Mouse (Mus musculus): ENCODE data around the gene Ccdc62.
A peak's percentile ranks its signal among the peaks of the same experiment; 100 is the strongest.

The Ccdc62 gene

GRCm38 (mm10) chr5:123979221-123979979, 48.9 kb downstream of the Ccdc62 start:
- DNase-seq (ENCODE audit: low spot score in 2 of 2), result no peak

DNA sequence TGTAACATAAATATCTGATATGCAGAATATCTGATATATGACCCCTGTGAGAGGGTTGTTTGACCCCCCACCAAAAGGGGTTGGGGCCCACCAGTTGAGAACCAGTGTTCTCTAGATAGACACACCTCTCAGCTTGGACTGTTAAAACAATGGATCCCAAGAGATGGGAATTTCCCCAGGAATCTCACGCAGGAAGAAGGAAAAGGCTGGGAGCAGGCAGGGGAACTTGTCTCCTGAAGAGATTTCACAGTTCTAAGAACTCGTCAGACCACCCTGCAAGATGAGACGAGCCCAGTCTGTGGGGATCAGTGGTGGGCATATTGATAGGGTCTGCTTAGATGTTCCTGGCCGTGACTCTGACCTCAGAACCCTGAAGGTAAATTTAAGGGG, 49.5 kb downstream of the Ccdc62 start:
- DNase-seq (ENCODE audit: low spot score in 2 of 2), result no peak

DNA sequence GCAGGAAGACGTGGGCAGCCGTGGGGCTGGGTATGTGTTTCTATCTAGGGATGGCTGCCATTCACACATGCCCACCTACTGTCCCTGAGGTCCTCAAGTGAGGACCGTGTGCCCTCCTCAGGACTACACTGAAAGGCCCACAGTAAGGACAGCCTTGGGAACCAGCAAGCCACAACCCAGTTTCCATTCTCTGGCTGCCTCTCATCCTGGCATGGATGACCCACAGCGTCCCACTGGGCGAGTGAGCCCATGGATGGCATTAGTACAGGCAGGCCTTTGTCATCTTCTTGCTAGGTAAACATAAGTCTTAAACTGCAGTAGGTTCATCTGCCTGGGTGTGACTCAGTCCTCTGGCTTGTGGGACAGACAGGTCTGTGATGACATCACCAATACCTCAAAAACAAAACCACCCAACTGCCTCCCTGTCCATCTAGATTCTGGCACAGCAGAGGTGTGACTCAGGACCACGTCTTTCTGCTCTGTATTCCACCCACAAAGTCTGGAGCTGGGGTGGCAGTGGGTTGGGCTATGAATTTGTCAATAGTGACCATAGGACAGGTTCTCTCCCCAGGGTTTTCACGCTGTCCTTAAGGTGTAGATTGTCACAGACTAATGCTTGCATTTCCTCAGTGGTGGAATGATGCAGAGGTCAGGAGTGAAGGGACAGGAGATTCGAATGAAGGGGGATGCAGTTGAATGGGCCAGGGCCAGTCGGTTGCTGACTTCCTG, 50.2 kb downstream of the Ccdc62 start:
- no peak for DNase-seq (ENCODE audit: low spot score in 2 of 2)

- peak in 1 of 2 experiments; percentile 18 for DNase-seq (ENCODE audit: low spot score in 2 of 2)
Observed at GRCm38 (mm10) chr5:123981250-123981554, 50.7 kb downstream of the Ccdc62 start.

- no peak for DNase-seq (ENCODE audit: low spot score in 2 of 2)
Observed at GRCm38 (mm10) chr5:123982838-123983237, 52.4 kb downstream of the Ccdc62 start.

- peak in 1 of 2 experiments; percentile 18 for DNase-seq (ENCODE audit: low spot score in 2 of 2)
Observed at GRCm38 (mm10) chr5:123985434-123985833, 55.0 kb downstream of the Ccdc62 start.

- DNase-seq (ENCODE audit: low spot score in 2 of 2), result peak in 1 of 2 experiments; percentile 17
Observed at GRCm38 (mm10) chr5:123986925-123987324, 56.4 kb downstream of the Ccdc62 start.

DNA sequence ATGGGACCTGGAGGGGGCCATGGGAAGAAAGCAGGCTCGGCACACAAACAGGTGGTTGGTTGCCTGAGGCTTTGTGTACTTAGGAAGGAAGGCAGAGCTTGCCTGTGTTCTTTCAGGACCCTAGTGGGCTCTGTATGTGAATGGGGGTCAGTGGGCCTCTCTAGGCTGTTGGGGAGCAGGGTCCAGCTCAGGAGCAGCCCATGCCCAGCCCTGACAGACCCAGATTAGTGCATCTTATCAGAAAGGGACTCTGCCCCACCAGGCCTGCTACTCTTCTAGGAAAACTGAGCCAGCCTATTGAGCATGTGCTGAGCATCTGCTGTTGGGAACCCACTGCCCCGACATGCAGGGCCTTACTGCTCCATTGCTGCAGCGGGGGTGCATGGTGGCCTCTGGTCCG, 57.0 kb downstream of the Ccdc62 start:
- peak in 1 of 2 experiments; percentile 17 for DNase-seq (ENCODE audit: low spot score in 2 of 2)

DNA sequence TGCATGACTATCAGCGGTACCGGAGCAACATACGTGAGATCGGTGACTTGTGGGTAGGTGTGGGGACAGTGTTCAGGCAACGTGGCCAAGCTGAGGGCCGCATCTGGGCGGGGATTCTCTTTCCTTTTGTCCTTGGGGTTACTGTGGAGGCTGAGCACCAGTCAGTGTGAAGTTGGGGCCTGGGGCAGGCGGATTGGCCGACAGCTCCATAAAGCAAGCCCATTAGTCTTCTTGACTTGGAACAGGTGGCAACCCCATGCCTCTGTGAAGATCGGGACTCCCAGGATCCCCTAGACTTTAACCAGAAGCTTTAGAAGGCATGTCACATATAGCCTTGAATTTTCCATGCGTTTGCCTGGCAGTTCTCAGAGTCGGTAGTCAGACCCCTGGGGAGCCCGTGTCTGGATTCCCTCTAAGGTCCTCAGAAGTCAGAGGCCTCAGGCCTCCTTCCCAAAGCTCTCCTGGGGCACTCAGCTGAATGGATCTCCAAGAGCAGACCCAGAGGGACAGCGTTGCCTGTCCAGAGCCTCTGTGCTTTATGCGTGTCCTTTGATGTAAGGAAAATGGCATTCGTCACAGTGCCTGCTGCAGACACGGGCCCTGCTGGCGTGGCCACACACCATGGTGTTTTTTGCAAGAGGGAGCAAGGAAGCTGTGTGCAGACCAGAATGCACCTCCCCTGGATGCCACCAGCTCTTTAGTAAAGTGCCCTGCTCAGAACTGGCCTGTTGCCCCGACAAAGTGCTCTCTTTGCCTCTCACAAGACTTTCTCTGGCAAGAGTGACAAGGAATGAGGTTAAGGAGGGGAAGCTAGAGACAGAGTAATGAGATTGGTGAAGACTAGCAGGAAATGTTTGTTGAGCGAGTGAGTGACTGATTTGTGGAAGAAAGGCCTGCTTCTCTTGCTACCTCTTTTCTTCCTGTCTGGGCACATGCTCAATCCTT, 59.7 kb downstream of the Ccdc62 start:
- peak in 1 of 2 experiments; percentile 18 for DNase-seq (ENCODE audit: low spot score in 2 of 2)

GRCm38 (mm10) chr5:123991321-123991720, 60.8 kb downstream of the Ccdc62 start:
- DNase-seq (ENCODE audit: low spot score in 2 of 2), result no peak

DNA sequence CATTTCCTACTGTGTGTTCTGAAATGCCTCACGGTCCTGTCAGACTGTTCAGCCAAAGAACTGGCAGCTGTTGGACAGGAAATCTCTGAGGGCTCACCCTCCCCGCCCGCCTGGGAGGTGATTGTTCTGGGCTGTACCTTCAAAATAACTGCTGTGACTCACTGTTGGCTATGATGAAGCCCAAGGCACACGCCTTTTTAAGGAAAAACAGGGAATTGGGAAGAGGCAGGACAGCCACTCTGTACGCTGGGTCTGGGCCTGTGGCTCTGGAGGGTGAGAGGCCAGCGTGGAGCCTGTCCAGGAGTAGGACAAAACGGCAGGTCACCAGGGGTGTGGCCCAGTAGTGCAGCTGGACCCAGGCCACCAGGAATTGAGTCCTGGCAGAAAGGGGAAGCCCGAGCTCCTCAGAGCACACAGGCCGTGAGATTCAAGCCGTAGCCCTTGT, 61.7 kb downstream of the Ccdc62 start:
- DNase-seq (ENCODE audit: low spot score in 2 of 2), result no peak

DNA sequence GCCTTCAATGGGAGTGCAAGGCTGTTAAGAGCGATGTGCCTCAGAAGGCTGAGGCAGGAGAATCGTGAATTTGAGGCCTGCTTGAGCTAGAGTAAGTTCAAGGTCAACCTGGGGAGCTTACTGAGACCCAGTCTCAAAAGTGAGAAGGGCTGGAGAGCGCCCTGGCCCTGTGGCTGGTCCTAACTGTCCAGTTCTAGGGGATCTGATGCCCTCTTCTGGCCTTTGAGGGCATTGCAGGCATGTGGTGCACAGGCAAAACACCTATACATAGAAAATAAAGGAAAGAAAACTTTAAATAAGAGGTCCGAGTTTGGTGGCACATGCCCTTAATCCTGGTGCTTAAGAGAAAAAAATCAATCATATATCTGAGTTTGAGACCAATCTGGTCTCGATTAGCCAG, 62.3 kb downstream of the Ccdc62 start:
- DNase-seq (ENCODE audit: low spot score in 2 of 2), result peak; percentile 89 to 95

DNA sequence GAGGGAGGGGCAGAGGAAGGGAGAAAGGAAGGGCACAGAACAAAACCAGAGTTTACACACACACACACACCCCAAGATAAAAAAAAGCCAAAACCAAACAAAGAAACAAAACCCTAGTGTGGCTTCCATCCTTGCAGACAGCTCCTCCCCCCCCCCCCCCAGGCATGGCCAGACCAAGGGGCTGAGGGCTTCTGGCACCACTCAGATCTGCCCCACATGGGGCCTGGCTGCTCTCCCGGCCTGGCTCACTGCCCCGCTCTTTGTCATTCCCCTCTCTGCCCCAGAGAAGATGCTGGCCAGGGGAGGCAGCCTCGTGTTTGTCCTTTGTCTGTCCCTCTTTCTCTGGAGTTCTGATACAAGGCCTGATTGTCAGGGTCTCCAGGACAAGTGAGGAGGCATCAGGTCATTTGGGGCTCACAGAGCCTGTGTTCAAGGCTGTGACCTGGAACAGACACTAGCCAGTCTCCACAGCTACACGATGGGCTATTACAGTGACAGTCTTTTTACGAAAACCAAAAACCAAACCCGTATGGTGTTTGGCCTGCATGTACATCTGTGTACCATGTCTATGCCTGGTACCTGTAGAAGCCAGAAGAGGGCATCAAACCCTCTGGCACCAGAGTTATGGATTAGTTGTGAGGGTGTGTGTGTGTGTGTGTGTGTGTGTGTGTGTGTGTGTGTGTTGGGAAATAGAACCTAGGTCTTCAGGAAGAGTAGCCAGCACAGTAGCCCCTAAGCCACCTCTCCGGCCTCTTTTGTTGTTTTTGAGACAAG, 63.0 kb downstream of the Ccdc62 start:
- peak; percentile 85 to 99 for DNase-seq (ENCODE audit: low spot score in 2 of 2)

GRCm38 (mm10) chr5:123994468-123994867, 64.0 kb downstream of the Ccdc62 start:
- DNase-seq (ENCODE audit: low spot score in 2 of 2), result no peak

- no peak for DNase-seq (ENCODE audit: low spot score in 2 of 2)
Observed at GRCm38 (mm10) chr5:123995388-123995787, 64.9 kb downstream of the Ccdc62 start.

DNA sequence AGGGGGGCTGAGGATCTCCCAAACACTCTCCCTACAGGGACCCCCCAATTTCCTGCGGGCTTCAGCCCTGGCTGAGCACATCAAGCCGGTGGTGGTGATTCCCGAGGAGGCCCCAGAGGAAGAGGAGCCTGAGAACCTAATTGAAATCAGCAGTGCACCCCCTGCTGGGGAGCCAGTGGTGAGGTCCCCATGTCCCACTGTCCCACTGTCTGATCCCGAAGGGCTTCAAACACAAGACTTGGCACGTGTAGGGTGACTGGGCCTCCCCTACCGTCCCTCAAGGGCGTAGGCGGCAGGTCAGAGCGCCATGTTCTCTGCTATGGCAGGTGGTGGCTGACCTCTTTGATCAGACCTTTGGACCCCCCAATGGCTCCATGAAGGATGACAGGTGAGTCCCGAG, 65.7 kb downstream of the Ccdc62 start:
- DNase-seq (ENCODE audit: low spot score in 2 of 2), result no peak

DNA sequence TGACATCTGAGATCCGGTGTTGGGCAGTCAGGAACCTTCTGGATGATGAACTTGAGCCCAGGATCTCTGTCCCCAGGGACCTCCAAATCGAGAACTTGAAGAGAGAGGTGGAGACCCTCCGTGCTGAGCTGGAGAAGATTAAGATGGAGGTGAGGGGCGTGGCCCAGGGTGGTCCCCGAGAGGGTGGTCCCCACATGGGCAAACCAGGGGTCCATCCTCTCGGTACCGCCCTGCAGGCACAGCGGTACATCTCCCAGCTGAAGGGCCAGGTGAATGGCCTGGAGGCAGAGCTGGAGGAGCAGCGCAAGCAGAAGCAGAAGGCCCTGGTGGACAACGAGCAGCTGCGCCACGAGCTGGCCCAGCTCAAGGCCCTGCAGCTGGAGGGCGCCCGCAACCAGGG, 66.2 kb downstream of the Ccdc62 start:
- DNase-seq (ENCODE audit: low spot score in 2 of 2), result no peak

- DNase-seq (ENCODE audit: low spot score in 2 of 2), result peak in 1 of 2 experiments; percentile 60
Observed at GRCm38 (mm10) chr5:123997211-123997751, 66.8 kb downstream of the Ccdc62 start.

- DNase-seq (ENCODE audit: low spot score in 2 of 2), result no peak
Observed at GRCm38 (mm10) chr5:123997811-123998210, 67.3 kb downstream of the Ccdc62 start.

- no peak for DNase-seq (ENCODE audit: low spot score in 2 of 2)
Observed at GRCm38 (mm10) chr5:123998370-123998769, 67.9 kb downstream of the Ccdc62 start.

- DNase-seq (ENCODE audit: low spot score in 2 of 2), result peak; percentile 92 to 95
Observed at GRCm38 (mm10) chr5:124000824-124001223, 70.3 kb downstream of the Ccdc62 start.

All from cerebellum, postnatal 4 days (tissue).